Mouse (Mus musculus) forelimb bud, embryonic 11.5 days (tissue): ENCODE data around the gene Npvf.
A peak's percentile ranks its signal among the peaks of the same experiment; 100 is the strongest.
"Not testable (repeated sequence)": the region's sequence is repeated elsewhere in the genome, so short reads cannot be mapped to it uniquely, and the experiment has no call there.

Experiments
- DNase-seq: peaks from one replicate; pipeline ENCODE4 v3.0.0-alpha.2; 2012; ENCODE audit warnings: low read depth, low spot score

Gene Npvf

DNA sequence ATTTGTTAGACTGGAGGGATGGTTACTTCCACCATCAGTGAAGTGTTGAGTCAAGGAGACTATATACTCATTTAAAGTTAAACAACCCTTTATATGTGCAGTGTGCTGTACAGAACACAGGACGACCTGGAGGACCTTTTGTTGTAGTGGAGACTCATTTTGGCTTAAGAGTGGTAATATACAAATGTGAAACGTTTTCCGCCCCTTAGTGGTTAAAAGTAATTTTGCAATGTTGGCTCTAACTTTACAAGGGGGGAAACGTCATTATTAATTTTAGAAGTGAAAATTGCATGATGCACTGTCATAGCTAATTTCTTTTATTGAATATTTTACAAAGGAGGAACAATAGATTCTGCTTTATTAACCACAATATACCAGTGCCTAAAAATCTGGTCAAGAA lies 13.9 kb downstream of the Npvf start:
- no peak for DNase-seq

DNA sequence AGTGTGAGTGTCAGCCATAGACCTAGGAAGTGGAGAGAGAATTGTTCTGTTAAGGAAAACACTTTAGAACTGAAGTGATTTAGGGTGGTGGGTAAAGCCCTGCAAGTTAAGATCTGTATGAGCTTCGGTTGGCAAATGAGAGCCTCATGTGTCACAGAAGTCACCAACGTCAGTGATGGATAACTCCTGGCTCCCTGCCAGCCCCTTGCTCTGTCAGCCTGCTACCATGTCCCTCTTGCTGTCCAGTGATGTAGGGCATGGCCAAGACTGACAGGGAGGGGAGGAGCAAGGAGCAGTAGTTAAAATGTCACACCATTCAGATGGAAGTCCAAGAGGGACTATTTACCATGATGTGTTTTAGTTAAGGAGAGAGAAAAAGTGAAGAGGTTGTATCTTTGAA lies 14.6 kb downstream of the Npvf start:
- no peak for DNase-seq

DNA sequence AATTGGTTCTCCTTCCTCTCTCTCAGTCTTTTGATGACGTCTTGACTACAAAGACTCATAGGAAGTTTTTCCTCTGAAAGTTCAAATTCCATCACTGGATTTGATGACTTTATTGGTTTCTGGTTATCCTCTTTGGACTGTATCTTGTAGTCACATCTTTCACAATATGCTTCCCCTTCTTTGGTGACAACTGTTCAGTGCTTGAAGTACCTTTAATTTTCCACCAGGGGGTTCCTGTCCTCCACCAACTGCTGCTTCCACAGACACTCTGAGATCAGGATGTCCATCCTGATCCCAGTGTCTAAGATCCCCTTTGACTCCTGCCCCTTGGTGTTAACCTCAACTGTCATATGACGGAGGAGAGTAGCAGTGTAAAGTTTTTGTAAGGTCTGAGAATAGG lies 28.1 kb downstream of the Npvf start:
- not testable (repeated sequence) for DNase-seq

DNA sequence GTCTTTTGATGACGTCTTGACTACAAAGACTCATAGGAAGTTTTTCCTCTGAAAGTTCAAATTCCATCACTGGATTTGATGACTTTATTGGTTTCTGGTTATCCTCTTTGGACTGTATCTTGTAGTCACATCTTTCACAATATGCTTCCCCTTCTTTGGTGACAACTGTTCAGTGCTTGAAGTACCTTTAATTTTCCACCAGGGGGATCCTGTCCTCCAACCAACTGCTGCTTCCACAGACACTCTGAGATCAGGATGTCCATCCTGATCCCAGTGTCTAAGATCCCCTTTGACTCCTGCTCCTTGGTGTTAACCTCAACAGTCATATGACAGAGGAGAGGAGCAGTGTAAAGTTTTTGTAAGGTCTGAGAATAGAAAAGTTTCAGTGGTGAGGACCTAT lies 36.0 kb downstream of the Npvf start:
- not testable (repeated sequence) for DNase-seq

DNA sequence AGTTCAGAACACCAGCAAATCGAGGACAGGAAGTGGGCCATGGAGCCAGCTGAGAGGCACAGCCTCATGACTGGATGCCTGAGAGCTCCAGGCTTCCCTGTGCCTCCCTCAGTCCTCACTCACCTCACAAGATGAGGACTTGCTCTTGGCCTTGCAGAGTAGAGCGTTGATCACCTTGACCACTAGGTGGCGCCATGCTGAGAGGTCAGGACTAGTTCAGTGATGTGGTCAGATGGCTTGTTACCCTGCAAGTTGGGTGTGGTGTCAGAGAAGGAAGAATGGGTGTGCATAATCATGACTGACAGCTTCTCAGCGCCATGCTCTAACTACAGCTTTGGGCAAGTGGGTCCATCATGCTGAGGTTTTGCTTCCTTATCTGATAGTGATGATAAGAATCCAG lies 52.6 kb downstream of the Npvf start:
- peak; percentile 63 for DNase-seq
